Mouse (Mus musculus) neural tube, embryonic 14.5 days (tissue): ENCODE data around the gene Rplp2. TPM values are rescaled to one million over a fixed set of nuclear protein-coding genes. Genes with fewer than 3 reads are reported as not detected.
A peak's percentile ranks its signal among the peaks of the same experiment; 100 is the strongest.
"Not testable (repeated sequence)": the region's sequence is repeated elsewhere in the genome, so short reads cannot be mapped to it uniquely, and the experiment has no call there.

ENCODE experiments used
- ATAC-seq: fragments of 200-750 bp; cut with Nextera tagmentation; 2 replicates; pipeline ENCODE4 v1.8.0; 2017; ENCODE audit warnings: low read depth, mild to moderate bottlenecking, moderate TSS enrichment, moderate library complexity
- H3K27ac ChIP-seq: fragments of 300-500 bp; sonication (generic); 2 replicates; pipeline ENCODE4 v1.5.1; 2014; ENCODE audit warnings: low read depth, mild to moderate bottlenecking, control low read depth, low read length, moderate library complexity, mixed read lengths
- H3K27me3 ChIP-seq: fragments of 300-500 bp; sonication (generic); 2 replicates; pipeline ENCODE4 v1.6.1; 2014; ENCODE audit warnings: low read length; ENCODE audit not compliant: control insufficient read depth, insufficient read depth
- H3K36me3 ChIP-seq: fragments of 300-500 bp; sonication (generic); 2 replicates; pipeline ENCODE4 v1.6.1; 2014; ENCODE audit warnings: low read length, mixed read lengths; ENCODE audit not compliant: control insufficient read depth, insufficient read depth
- H3K4me1 ChIP-seq: fragments of 300-500 bp; sonication (generic); 2 replicates; pipeline ENCODE4 v1.6.1; 2014; ENCODE audit warnings: low read length; ENCODE audit not compliant: control insufficient read depth, insufficient read depth
- H3K4me2 ChIP-seq: fragments of 300-500 bp; sonication (generic); 2 replicates; pipeline ENCODE4 v1.6.1; 2014; ENCODE audit warnings: mild to moderate bottlenecking, low read depth, low read length, control low read depth
- H3K4me3 ChIP-seq: fragments of 300-500 bp; sonication (generic); 2 replicates; pipeline ENCODE4 v1.5.1; 2014; ENCODE audit warnings: low read depth, low read length, control low read depth, mixed read lengths
- H3K9ac ChIP-seq: fragments of 300-500 bp; sonication (generic); replicated peaks from 2 replicates; pipeline ENCODE4 v1.6.1; 2014; ENCODE audit warnings: low read depth, mild to moderate bottlenecking, control low read depth, low read length, mixed read lengths
- H3K9me3 ChIP-seq: fragments of 300-500 bp; sonication (generic); 2 replicates; pipeline ENCODE4 v1.6.1; 2016; ENCODE audit warnings: low read length; ENCODE audit not compliant: control insufficient read depth
- WGBS: fragments of 180-500 bp; shearing (Covaris S2); extraction: QIAGEN DNeasy Blood & Tissue Kit; methylation state at CpG from one replicate; pipeline ENCODE4 v1.1.7; 2014; 5-methylcytosine and 5-hydroxymethylcytosine counted together
- polyA plus RNA-seq: library from polyadenylated mRNA; unstranded; fragments of >200 nt; fragmentation: Nextera tagmentation; extraction: Ambion mirVana; gene quantifications from 2 replicates; pipeline ENCODE4 v1.2.1, GENCODE M21; 2014

Rplp2 gene
- polyA plus RNA-seq, 1 experiment from 2014 or later: 691 TPM

DNA sequence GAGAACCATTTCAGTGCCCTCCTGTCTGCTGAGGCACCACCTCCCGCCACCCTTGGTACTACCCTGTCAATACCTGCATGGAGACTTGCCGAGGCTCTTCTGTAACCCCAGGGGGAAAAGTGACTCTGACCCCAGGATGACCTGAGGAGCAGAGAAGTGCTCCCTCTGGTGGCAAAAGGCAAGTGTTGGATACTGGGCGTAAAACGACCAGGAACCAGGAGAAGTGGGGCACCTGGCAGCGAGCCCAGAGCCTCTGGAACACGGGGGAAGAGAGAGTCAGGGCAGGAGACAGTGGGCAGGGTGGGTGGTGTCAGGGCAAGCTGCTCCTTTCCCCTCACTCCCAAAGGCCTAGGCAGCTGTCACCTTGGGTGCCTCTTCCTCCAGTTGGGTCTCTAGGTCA, 6.6 kb upstream of the Rplp2 start:
- Histone ChIP-seq H3K27ac (no peak overlapping the region), H3K9me3 (no peaks in the 10 kb centered on the region), H3K9ac (no peak overlapping the region), H3K4me1 (peaks cover 22% of the 10 kb centered on the region; the same call in 1 of the 2 replicates), H3K27me3 (no peaks in the 10 kb centered on the region), H3K36me3 (no peaks in the 10 kb centered on the region), H3K4me2 (no peak overlapping the region), H3K4me3 (no peak overlapping the region)
- 23% methylated on average over 6 of the region's 6 CpGs for WGBS
- ATAC-seq: no peak

DNA sequence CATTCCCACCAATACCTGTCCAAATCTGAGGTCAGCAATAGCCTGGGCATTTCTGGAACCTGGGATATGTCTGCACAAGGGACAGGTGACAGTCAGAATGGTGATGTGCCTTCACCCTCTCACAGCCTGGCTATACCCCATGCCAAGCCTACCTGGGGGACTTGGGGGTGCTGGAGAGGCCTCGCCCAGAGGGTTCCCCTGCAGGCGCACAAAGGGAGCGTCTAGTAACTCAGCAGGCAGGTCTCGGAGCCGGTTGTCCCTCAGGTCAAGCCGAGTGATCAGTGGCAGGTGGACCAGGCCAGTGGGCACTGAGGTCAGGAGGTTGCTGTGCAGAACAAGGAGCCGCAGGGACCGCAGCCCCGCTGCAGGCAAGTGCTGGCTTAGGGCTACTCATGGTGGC, 5.7 kb upstream of the Rplp2 start:
- Histone ChIP-seq H3K27me3 (no peaks in the 10 kb centered on the region), H3K4me1 (peaks cover 13% of the 10 kb centered on the region; the same call in 1 of the 2 replicates), H3K9ac (no peak overlapping the region), H3K4me3 (no peak overlapping the region), H3K9me3 (no peaks in the 10 kb centered on the region), H3K4me2 (no peak overlapping the region), H3K36me3 (no peaks in the 10 kb centered on the region), H3K27ac (no peak overlapping the region)
- ATAC-seq: no peak
- 96% methylated on average over 9 of the region's 9 CpGs for WGBS

GRCm38 (mm10) chr7:141442199-141442598, 5.0 kb upstream of the Rplp2 start:
- Histone ChIP-seq H3K36me3 (no peaks in the 10 kb centered on the region), H3K27ac (no peak overlapping the region), H3K4me1 (peaks cover 9% of the 10 kb centered on the region; the same call in 1 of the 2 replicates), H3K9me3 (no peaks in the 10 kb centered on the region), H3K4me3 (no peak overlapping the region), H3K9ac (no peak overlapping the region), H3K4me2 (no peak overlapping the region), H3K27me3 (no peaks in the 10 kb centered on the region)
- 94% methylated on average over 13 of the region's 13 CpGs for WGBS
- ATAC-seq: no peak

DNA sequence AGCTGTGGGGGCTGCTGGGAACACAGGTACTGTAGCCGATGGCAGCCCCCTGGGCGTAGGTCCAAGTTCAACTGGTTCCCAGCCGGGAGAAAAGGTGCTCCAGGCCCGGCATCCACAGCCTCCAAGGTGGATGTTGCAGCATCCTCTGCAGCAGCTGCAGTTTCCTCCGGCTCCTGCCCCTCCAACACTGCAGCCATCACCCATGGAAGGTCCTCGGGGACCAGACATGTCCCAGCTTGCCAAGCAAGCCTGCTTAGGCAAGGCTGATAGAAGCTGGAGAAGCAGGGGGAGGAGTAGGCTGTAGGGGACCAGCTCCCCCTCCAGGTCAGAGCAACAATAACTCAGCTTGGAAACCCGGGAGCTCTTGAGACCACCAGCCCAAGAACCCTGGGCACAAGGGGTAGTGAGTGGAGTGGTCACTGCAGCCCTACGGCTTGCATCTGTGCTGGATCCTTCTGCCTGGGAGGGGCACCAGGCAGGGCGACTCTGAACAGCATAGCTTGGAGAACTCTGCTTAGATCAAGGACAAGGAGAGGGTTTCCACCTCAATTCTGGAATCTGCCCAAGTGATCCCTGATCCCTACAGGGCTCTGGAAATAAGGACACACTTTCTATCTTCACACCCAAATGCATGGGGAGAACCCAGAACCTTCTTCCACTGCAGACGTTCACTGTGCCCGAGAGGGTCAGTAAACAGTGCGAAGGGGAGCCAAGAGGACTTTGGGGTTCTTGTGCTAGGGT, 3.9 kb upstream of the Rplp2 start:
- Histone ChIP-seq H3K4me3 (peak overlapping the region; percentile 15), H3K36me3 (no peaks in the 10 kb centered on the region), H3K27ac (no peak overlapping the region), H3K27me3 (no peaks in the 10 kb centered on the region), H3K4me1 (peaks cover 11% of the 10 kb centered on the region; the same call in 1 of the 2 replicates), H3K9me3 (no peaks in the 10 kb centered on the region), H3K4me2 (peak overlapping the region; percentile 51), H3K9ac (peak overlapping the region; percentile 0; the same call in 1 of the 2 replicates)
- WGBS: 31% methylated on average over 12 of the region's 12 CpGs
- no peak for ATAC-seq

DNA sequence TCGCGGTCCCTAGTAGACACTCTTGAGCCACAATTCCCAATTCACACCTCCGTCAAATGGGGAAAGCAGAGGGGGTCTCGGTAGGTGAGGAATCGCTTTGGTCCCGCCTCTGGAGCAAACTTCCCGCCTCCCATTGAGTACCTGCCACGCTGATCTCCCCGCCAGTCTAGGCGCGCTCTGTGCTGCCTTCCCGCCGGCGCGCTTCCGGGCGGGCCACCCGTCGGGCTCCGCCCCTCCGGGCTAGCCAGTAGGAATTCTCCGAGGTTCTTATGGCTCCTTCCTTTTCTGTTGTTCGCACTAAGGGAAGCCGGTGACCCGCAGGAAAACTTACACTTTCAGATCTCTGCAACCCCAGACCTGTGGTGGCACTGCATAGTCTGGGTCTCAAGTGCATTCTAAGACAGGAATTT, 3.3 kb upstream of the Rplp2 start, which contains the start of gene Pidd1:
TSS of gene Pidd1 (minus strand) at position 198 of the 410 bp plus-strand sequence.
- peak within 1 kb of the TSS; percentile 15 for H3K4me3 ChIP-seq
- no peaks in the 10 kb centered on the region for H3K27me3 ChIP-seq
- 0% methylated on average over 25 of the region's 25 CpGs for WGBS
- H3K9ac ChIP-seq: peak within 1 kb of the TSS; percentile 0; the same call in 1 of the 2 replicates
- no peak within 1 kb of the TSS for H3K27ac ChIP-seq
- no peaks in the 10 kb centered on the region for H3K9me3 ChIP-seq
- ATAC-seq: no peak
- peaks cover 4% of the 10 kb centered on the region; the same call in 1 of the 2 replicates for H3K36me3 ChIP-seq
- H3K4me1 ChIP-seq: peaks cover 17% of the 10 kb centered on the region; the same call in 1 of the 2 replicates
- peak within 1 kb of the TSS; percentile 51 for H3K4me2 ChIP-seq

DNA sequence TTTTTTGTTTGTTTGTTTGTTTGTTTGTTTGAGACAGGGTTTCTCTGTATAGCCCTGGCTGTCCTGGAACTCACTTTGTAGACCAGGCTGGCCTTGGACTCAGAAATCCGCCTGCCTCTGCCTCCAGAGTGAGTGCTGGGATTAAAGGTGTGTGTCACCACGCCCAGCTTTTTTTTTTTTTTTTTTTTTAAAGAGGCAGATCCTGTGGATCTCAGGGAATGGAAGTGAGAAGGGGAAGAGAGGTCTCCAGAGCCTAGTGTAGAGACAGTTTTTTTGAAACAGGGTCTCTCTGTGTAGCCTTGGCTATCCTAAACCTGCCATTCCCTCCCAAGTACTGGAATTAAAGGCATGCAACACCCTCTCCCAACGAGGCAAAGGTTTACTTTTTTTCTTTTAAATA, 796 bp upstream of the Rplp2 start:
- H3K4me3 ChIP-seq, H3K9ac ChIP-seq, H3K27me3 ChIP-seq, H3K27ac ChIP-seq, H3K9me3 ChIP-seq, ATAC-seq: not testable (repeated sequence)
- 94% methylated on average over 3 of the region's 3 CpGs for WGBS
- H3K4me1 ChIP-seq: peaks cover 17% of the 10 kb centered on the region; the same call in 1 of the 2 replicates
- peaks cover 12% of the 10 kb centered on the region; the same call in 1 of the 2 replicates for H3K36me3 ChIP-seq
- peak overlapping the region; percentile 83; the same call in 1 of the 2 replicates for H3K4me2 ChIP-seq

GRCm38 (mm10) chr7:141451928-141452327, 4.8 kb downstream of the Rplp2 start:
- H3K4me3 ChIP-seq: no peak overlapping the region
- no peaks in the 10 kb centered on the region for H3K27me3 ChIP-seq
- ATAC-seq: no peak
- H3K9ac ChIP-seq: no peak overlapping the region
- H3K9me3 ChIP-seq: no peaks in the 10 kb centered on the region
- H3K4me1 ChIP-seq: peaks cover 18% of the 10 kb centered on the region
- no peak overlapping the region for H3K27ac ChIP-seq
- H3K4me2 ChIP-seq: no peak overlapping the region
- peaks cover 17% of the 10 kb centered on the region; the same call in 1 of the 2 replicates for H3K36me3 ChIP-seq

DNA sequence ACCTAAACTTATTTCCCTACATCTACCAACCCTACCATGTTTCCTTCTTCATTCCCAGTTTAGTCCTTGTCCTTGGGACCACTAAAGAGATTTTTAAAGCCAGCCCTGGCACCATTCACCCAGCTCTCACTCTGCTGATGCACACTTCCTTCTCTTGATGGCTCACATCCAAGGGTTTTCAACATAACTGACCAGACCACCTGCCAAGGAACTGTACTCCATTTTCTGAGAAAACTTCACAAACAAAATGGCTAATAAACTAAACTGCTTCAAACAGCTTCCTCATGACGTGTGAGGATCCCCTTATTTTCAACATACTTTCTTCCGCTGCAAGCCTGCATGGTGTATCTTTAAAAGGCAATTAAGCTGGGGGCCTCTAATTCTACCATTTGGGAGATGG, 6.5 kb downstream of the Rplp2 start:
- Histone ChIP-seq H3K27me3 (no peaks in the 10 kb centered on the region), H3K4me2 (no peak overlapping the region), H3K36me3 (peaks cover 15% of the 10 kb centered on the region; the same call in 1 of the 2 replicates), H3K27ac (no peak overlapping the region), H3K4me1 (peaks cover 12% of the 10 kb centered on the region), H3K4me3 (no peak overlapping the region), H3K9ac (no peak overlapping the region), H3K9me3 (no peaks in the 10 kb centered on the region)
- ATAC-seq: no peak
- WGBS: 81% methylated on average over 2 of the region's 2 CpGs

DNA sequence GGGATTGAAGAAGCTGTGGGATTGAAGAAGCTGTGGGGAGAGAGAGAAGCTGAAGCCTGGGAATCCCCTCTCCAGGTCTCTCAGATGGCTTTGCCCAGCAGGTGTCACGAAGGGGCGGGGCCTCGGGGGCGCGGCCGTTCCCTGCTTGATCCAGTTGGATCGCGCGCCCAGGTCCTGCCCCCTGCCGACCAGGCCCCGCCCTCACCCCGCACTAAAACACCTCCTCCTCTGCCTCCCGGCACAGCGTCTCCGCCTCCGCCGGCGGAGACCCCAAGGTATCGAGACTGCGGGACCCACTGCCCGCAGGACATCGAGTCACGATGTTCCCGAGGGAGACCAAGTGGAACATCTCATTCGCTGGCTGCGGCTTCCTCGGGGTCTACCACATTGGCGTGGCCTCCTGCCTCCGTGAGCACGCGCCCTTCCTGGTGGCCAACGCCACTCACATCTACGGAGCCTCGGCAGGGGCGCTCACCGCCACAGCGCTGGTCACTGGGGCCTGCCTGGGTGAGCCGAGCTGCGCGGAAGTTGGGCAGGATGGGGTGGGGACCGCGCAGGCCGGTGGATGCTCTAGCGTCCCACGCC, 7.9 kb downstream of the Rplp2 start, which contains the start of gene Pnpla2:
TSS of gene Pnpla2 (plus strand) at position 232 of the 585 bp plus-strand sequence.
- H3K4me3 ChIP-seq: peak within 1 kb of the TSS; percentile 49
- ATAC-seq: peak; percentile 80
- under 1% methylated on average over 45 of the region's 45 CpGs for WGBS
- no peaks in the 10 kb centered on the region for H3K9me3 ChIP-seq
- peak within 1 kb of the TSS; percentile 10; the same call in 1 of the 2 replicates for H3K27ac ChIP-seq
- H3K36me3 ChIP-seq: peaks cover 20% of the 10 kb centered on the region; the same call in 1 of the 2 replicates
- peak within 1 kb of the TSS; percentile 71 for H3K4me2 ChIP-seq
- H3K9ac ChIP-seq: peak within 1 kb of the TSS; percentile 55
- H3K4me1 ChIP-seq: peaks cover 10% of the 10 kb centered on the region
- peaks cover 8% of the 10 kb centered on the region for H3K27me3 ChIP-seq
